In genomic region chr3:33916318-33916717, GRCm38 (mm10) we compare ENCODE assay signal across 19 mouse cellular contexts.
DNase-seq lines count a peak whose midpoint lies in the region; TF ChIP-seq lines count a peak whose summit lies in the region.
"Had no signal": no experiment of that assay in that cellular context is flagged by ENCODE, and none has a peak within 500 bp of the region (broad histone marks: within the 10 kb centered on the region; RNA-seq: fewer than 3 reads in every experiment).

No protein-coding gene starts in this region.

- H3K36me3 ChIP-seq in heart, embryonic 10.5 days = no peaks in the 10 kb centered on the region
- H3K36me3 ChIP-seq in MEL (ENCODE audit: control insufficient read depth in 1 of 2, insufficient read depth in 2 of 2, low read length in 2 of 2) = peaks cover 0 to 14% of the 10 kb centered on the region in 2 experiments; a peak in 2 of 4 replicates
- H3K36me3 ChIP-seq: embryonic facial prominence, embryonic 15.5 days; forebrain, embryonic 10.5 days; forebrain, embryonic 15.5 days; heart, embryonic 12.5 days; hindbrain, embryonic 10.5 days had no signal

- H3K79me2 ChIP-seq in MEL (ENCODE audit: control insufficient read depth, insufficient read depth, low read length, poor library complexity) = no peaks in the 10 kb centered on the region

- TF ChIP-seq RAD21 in MEL (IDR thresholded peaks at IDR 0.05; ENCODE audit: low read depth, low read length) = no peak

- H3K9ac ChIP-seq in MEL (ENCODE audit: control insufficient read depth, low read depth, low read length, poor library complexity, severe bottlenecking) = peak overlapping the region; percentile 53
- H3K9ac ChIP-seq: embryonic facial prominence, embryonic 15.5 days; forebrain, embryonic 15.5 days; heart, embryonic 12.5 days had no signal

- H3K4me3 ChIP-seq in heart, embryonic 10.5 days = no peak overlapping the region
- H3K4me3 ChIP-seq in MEL (ENCODE audit: control insufficient read depth in 1 of 2, insufficient read depth in 1 of 2, low read depth in 2 of 2, low read length in 2 of 2) = peak overlapping the region; percentile 49 to 67
- H3K4me3 ChIP-seq: embryonic facial prominence, embryonic 15.5 days; erythroblast, embryonic 14.5 days; forebrain, embryonic 10.5 days; forebrain, embryonic 15.5 days; heart, embryonic 12.5 days; hindbrain, embryonic 10.5 days had no signal

- 83% methylated on average over 10 of the region's 10 CpGs for WGBS in heart, embryonic 10.5 days

- H3K27ac ChIP-seq in heart, embryonic 10.5 days = no peak overlapping the region
- H3K27ac ChIP-seq in MEL (ENCODE audit: control insufficient read depth, low read depth, low read length) = peak overlapping the region; percentile 91
- H3K27ac ChIP-seq: embryonic facial prominence, embryonic 15.5 days; forebrain, embryonic 10.5 days; forebrain, embryonic 15.5 days; hindbrain, embryonic 10.5 days had no signal

- TF ChIP-seq POLR2A in MEL (IDR thresholded peaks at IDR 0.05; ENCODE audit: control insufficient read depth in 1 of 2, insufficient read depth in 1 of 2, low read depth in 1 of 2, low read length in 2 of 2, poor library complexity in 1 of 2) = peak in 1 of 2 experiments; percentile 65; a peak in 3 of 4 replicates

- no peak for TF ChIP-seq EP300 in MEL (IDR thresholded peaks at IDR 0.05; ENCODE audit: low read depth in 1 of 2, low read length in 2 of 2)

- no peaks in the 10 kb centered on the region for H3K4me1 ChIP-seq in heart, embryonic 10.5 days
- peaks cover 10 to 14% of the 10 kb centered on the region in 2 experiments; a peak in 3 of 4 replicates for H3K4me1 ChIP-seq in MEL (ENCODE audit: control insufficient read depth in 1 of 2, insufficient read depth in 2 of 2, low read length in 2 of 2)
- H3K4me1 ChIP-seq: embryonic facial prominence, embryonic 15.5 days; forebrain, embryonic 10.5 days; forebrain, embryonic 15.5 days; hindbrain, embryonic 10.5 days had no signal

- peak; percentile 19 for DNase-seq in heart, embryonic 10.5 days (ENCODE audit: low spot score)
- no peak for DNase-seq in heart, adult 8-10 months (ENCODE audit: low spot score)
- DNase-seq in 416B (ENCODE audit: low read depth) = peak; percentile 14
- DNase-seq in MEL (ENCODE audit: low read depth, low spot score) = peak; percentile 88
- peak; percentile 33 for DNase-seq in testis, postnatal 14 days (ENCODE audit: low spot score)
- DNase-seq in cerebellum, adult 9-11 months = no peak
- DNase-seq in right cerebral cortex, postnatal 25 days = no peak
- DNase-seq: adrenal gland, adult 8-10 months; adrenal gland, postnatal 36 days; cerebellum, adult 2 months; cerebellum, postnatal 14 days; embryo, embryonic 11 days; heart, adult 18-20 months had no signal

- TF ChIP-seq CTCF in MEL (IDR thresholded peaks at IDR 0.05 in 2 of 3, conservative IDR thresholded peaks at IDR 0.05 in 1 of 3; ENCODE audit: control insufficient read depth in 1 of 3, insufficient read depth in 1 of 3, low read depth in 2 of 3, low read length in 3 of 3, poor library complexity in 1 of 3, severe bottlenecking in 1 of 3) = no peak

- no peaks in the 10 kb centered on the region for H3K9me3 ChIP-seq in heart, embryonic 10.5 days
- no peaks in the 10 kb centered on the region for H3K9me3 ChIP-seq in MEL (replicated peaks; ENCODE audit: insufficient read depth, low read length)
- H3K9me3 ChIP-seq: embryonic facial prominence, embryonic 15.5 days; forebrain, embryonic 10.5 days; forebrain, embryonic 15.5 days; heart, embryonic 12.5 days; hindbrain, embryonic 10.5 days had no signal

- no peaks in the 10 kb centered on the region for H3K27me3 ChIP-seq in heart, embryonic 10.5 days (ENCODE audit: insufficient read depth, poor library complexity, severe bottlenecking)
- no peaks in the 10 kb centered on the region for H3K27me3 ChIP-seq in MEL (ENCODE audit: control insufficient read depth in 1 of 2, insufficient read depth in 2 of 2, low read length in 2 of 2)
- H3K27me3 ChIP-seq: embryonic facial prominence, embryonic 15.5 days; heart, embryonic 12.5 days had no signal

TF ChIP-seq in MEL, 35 proteins besides CTCF, POLR2A, EP300 and RAD21:
- peak; percentile 55; the same call in 1 of the 2 replicates for TF ChIP-seq POLR2AphosphoS2 (IDR thresholded peaks at IDR 0.05; ENCODE audit: low read length)
- peak; percentile 63 for TF ChIP-seq MAX (IDR thresholded peaks at IDR 0.05; ENCODE audit: low read length)
- no peak for TF ChIP-seq GABPA (IDR thresholded peaks at IDR 0.05; ENCODE audit: low read depth, low read length)
- TF ChIP-seq USF1 (IDR thresholded peaks at IDR 0.05; ENCODE audit: low read depth, low read length) = peak; percentile 92
- TF ChIP-seq MAZ (IDR thresholded peaks at IDR 0.05; ENCODE audit: low read depth, low read length) = no peak
- no peak for TF ChIP-seq POLR2AphosphoS5 (IDR thresholded peaks at IDR 0.05; ENCODE audit: borderline replicate concordance, low read depth, low read length)
- TF ChIP-seq NELFE (IDR thresholded peaks at IDR 0.05; ENCODE audit: low read depth, low read length) = peak; percentile 59
- TF ChIP-seq USF2 (IDR thresholded peaks at IDR 0.05; ENCODE audit: borderline replicate concordance in 1 of 2, insufficient read depth in 1 of 2, low read depth in 1 of 2, low read length in 2 of 2) = peak in 1 of 2 experiments; percentile 67; a peak in 2 of 4 replicates
- no peak for TF ChIP-seq BHLHE40 (IDR thresholded peaks at IDR 0.05; ENCODE audit: borderline replicate concordance, low read depth, low read length)
- peak; percentile 69; the same call in 1 of the 2 replicates for TF ChIP-seq TBP (IDR thresholded peaks at IDR 0.05; ENCODE audit: low read depth, low read length)

Comparison
In these comparisons a context has a peak if more than half of its experiments do, and no peak if none do; other contexts are left out.
1. DNase-seq: peak in heart, embryonic 10.5 days (single experiment), 416B (single experiment), MEL (single experiment) and testis, postnatal 14 days (single experiment); none in heart, adult 8-10 months (single experiment), cerebellum, adult 9-11 months (single experiment) and right cerebral cortex, postnatal 25 days (single experiment).